Mouse (Mus musculus) frontal cortex, postnatal 25 days (tissue): ENCODE results near the gene Tex14.
"Not testable (repeated sequence)": the region's sequence is repeated elsewhere in the genome, so short reads cannot be mapped to it uniquely, and the experiment has no call there.

Experiments used
- DNase-seq, 2 experiments: peaks; one replicate each; pipeline ENCODE4 v3.0.0; 2022; ENCODE audit warnings: low spot score in 2 of 2

Tex14 gene

DNA sequence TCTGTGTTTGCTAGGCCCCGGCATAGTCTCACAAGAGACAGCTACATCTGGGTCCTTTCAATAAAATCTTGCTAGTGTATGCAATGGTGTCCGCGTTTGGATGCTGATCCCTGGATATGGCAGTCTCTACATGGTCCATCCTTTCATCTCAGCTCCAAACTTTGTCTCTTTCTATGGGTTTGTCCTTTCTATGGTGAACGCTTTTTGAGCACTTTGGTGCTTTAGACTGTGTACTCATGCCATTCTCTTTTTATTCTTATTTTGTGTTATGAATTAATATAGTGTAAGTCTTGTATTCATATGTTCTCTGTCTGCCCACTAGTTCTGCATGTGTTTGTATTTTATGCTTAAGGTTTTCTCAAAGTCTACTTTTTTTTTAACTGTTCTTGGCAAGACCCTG is 67.2 kb downstream of the Tex14 start:
- not testable (repeated sequence) for DNase-seq

DNA sequence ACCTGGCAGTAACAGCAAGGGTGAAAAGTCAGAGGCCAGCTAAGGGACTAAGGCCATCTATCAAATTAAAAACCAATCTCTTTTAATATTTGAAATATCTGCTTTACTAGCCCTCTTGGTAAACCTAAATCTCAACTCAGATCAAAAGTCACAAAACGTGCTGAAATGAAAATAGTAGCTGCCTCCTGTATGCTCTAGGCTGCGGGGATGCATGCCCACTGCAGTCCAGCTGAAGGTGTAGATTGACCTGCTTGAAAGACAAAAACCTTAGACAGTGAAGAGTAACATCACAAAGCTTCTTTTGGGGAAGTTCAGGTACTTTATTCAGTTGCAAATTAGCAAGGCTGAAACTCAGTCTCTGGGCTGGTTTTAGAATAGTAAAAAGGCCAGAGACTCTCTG is 74.3 kb downstream of the Tex14 start:
- not testable (repeated sequence) for DNase-seq

DNA sequence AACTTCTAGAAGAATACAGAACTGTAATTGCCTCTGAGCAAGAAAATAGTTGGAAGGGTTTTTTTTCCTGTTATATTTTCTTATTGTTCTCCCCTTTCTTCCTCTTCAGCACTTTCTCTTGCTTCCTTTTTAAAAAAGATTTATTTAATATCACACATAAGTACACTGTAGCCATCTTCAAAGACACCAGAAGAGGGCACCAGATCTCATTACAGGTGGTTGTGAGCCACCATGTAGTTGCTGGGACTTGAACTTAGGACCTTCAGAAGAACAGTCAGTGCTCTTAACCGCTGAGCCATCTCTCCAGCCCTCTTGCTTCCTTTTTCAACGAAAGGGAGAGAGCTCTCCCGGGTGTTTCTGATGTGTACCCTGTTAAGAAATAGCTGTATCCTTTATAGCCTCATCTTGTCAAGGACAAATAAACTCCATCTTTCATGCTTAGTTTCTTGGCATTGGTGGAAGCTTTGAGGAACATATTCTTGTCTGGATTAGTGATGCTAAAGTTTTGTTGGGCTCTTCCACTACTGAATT is 79.0 kb downstream of the Tex14 start:
- DNase-seq, result no peak

DNA sequence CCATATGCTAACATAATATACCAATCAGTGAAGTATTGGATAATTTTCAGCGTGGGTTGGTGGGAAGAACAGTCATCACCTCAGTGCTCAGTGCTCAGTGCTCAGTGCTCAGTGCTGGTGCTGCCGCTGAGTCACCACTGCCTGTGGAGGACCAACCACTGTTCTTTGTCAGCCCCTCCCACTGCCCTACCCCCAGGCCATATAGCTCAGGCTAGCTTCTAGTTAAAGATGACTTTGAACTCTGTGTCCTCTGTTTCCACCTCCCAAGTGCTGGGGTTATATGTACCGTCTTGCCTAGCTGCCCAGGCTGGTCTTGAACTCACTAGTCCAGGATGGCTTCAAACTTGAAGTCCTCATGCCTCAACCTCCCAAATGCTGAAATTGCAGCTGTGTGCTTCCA is 84.1 kb downstream of the Tex14 start:
- no peak for DNase-seq

DNA sequence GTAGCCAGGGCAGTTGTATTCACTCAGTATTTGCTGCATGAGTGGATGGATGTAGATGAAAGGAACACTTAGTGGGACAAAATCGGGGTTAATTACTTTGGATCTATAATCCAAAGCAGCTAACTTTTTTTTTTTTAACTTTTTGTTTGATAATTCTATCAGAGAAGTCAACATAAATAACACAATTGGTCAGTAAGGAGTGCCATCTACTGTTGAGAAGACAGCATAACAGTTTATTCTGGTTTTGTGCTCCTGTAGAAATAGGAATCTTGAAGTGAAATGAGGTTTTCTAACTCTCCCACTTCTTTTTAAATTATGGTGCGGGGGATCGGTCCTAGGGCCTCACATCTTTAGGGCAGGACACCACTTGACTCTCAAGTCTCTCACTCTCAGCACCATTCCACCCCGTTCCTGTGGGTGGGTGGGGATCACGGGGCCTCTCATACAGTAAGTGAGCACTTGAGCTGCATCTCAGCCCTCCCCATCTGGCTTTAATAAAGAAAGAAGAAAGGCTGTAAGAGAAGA is 99.9 kb downstream of the Tex14 start:
- no peak for DNase-seq

DNA sequence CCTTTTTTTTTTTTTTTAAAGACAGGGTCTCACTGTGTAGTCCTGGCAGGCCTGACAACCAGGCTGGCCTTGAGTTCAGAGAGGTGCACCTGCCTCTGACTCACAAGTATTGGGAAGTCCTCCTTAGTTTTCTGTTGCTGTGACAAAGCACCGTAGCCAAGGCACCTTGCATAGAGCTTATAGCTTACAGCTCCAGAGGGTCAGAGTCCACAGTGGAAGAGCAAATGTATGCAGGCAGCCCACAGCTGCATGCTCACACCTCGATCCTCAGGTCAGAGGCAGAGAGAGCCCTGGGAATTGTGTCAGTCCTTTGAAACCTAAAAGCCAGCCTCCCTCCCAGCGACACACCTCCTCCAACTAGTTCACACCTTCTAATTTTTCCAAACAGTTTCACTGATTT is 101.6 kb downstream of the Tex14 start:
- DNase-seq, result no peak

DNA sequence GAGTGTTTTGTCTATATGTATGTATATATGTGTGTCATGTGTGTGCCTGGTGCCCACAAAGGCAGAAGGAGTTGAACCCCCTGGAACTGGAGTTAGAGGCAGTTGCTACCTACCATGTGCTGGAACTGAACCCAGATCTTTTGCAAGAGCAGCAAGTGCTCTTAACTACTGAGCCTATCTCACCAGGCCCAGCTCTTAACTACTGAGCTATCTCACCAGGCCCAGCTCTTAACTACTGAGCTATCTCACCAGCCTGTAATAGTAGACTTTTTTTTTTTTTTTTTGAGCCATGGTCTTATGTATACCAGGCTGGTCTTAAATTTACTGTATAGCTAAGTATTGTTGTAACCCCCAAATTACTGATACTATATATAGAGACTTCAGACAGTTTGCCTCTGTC is 102.2 kb downstream of the Tex14 start:
- no peak for DNase-seq

DNA sequence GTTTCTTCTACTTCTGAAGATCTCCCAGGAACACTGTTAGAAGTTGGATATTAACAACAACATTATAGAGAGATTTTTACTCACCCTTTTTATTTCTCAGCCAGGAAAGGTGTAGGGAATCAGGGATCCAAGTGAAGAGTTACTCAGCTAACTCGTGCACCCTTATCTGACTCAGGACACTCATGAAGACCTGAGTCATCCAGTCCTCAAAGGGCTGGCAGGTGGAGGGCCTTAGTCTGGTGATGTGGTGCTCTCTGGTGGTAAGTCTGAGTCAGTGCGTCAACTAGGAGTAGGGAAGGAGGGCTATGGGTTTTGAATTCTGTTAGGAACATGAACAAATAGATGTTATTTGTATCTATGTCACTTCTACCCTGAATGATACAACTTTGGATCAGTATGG is 114.4 kb downstream of the Tex14 start:
- no peak for DNase-seq

DNA sequence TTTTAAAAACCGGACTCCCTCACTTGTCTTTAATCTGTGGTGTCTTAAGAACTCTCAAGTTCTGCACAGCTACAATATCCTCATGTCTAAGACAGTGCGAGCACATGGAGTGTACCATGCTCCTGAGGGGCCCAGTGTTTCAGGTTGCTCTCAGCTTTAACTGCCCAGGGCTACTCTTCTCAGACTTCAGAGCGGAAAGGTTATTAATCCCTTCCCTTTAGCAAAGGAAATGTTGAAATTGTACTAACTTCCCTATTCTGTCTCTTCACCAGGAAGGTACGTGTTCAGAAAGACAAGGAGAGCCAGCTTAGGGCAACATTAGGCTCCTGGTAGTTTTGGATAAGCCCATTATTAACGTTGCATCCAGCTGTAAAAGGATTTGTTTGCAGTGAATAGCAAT is 118.6 kb downstream of the Tex14 start:
- no peak for DNase-seq

DNA sequence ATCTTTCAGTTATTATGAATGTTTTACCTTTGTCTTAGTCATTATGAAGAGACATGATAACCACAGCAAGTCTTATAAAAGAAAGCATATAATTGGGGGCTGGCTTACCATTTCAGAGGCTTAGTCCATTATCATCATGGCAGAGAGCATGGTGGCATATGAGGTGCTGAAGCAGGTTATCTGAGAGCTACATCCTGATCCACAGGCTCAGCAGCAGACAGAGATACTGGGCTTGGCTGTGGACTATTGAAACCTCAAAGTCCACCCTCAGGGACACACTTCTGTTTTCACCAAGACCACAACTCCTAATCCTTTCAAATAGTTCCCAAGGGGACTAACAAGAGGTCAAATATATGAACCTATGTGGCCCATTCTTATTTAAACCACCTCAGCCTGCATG is 119.1 kb downstream of the Tex14 start:
- DNase-seq, result no peak

DNA sequence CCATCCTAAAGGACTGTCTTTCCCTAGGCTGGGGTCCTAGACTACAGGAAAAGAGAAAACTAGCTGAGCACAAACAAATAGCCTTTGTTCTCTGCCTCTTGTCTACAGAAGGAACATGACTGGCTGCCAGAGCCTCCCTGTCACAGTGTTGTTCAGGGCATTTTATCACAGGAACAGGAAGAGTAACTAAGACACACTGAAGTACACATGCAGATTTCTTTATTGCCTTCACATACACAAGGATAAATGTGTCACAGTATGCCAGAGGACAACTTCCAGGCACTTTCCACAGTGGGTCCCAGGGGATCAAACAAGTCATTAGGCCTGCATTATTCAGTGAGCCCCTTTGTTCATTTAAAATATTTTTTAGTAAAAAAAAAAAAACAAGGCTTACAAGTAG is 119.9 kb downstream of the Tex14 start:
- DNase-seq, result no peak

DNA sequence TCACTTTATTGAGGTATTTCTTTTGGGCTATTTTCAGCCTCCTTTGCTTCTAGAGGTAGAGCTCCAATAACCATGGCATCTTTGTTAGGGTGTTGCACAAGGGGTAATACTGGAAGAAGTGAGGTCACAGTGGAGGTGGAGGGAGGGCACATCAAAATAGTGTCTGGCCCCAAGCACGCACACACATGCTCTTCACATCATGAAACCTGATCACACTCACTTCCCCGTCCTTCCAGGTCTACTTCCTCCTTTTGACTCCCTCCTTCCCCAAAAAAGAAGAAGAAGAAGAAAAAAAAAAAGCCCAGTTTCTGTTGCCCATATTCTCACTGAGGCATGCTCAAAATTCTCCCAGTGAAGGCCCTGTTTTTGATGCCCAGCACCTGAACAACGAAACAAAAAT is 122.5 kb downstream of the Tex14 start:
- no peak for DNase-seq

DNA sequence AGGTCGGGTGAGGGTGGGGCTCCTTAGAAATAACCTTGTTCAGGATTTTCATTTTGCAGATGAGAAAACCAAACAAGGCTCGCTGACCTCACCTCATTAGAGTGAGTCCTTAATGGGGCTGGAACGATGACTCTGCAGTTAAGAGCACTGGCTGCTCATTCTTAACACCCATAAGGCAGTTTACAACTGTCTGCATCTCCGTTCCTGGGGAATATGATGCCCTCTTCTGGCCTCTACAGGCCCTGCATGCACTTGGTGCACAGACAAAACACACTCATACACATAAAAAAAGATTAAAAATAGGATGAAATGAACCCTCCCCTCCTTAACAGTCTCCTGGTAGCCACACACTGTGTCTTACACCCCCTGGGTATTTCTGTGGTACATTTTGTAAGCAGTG is 123.1 kb downstream of the Tex14 start:
- DNase-seq, result no peak

DNA sequence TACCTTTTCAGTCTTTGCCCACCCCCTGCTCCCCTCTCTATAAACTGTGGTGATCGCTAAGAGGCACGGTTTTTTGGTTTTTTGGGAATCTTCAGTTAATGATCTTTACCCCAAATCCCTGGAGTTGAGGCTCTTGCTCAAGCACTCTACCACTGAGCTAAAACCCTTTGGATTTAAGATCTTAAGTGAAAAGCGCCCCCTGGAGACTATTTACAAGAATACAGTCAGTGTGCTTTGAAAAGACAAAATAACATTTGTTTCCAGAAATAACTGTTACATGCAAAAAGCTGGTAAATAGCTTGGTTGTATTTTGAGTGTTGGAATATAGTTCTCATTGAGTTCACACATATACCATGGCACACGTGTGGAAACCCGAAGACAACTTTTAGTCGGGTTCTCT is 126.8 kb downstream of the Tex14 start:
- DNase-seq, result no peak

DNA sequence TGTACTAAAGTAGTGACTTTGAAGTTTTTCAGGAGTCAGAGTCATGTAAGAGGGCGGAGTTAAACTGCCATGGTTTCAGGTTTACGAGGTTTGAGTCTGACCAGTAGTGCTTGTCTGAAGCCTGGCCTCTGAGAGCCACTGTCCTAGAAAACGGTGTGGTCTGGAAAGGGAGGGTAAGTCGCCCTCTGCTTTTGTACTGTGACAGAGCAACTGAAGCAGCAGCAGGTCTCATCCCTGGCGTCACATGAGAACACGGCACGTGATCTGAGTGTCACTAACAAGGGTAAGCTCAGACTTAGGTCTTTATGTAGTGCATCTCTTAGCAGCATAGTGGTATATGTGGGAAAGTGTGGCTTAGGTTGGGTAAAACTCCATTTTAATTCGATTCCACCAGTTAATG is 137.4 kb downstream of the Tex14 start:
- no peak for DNase-seq

DNA sequence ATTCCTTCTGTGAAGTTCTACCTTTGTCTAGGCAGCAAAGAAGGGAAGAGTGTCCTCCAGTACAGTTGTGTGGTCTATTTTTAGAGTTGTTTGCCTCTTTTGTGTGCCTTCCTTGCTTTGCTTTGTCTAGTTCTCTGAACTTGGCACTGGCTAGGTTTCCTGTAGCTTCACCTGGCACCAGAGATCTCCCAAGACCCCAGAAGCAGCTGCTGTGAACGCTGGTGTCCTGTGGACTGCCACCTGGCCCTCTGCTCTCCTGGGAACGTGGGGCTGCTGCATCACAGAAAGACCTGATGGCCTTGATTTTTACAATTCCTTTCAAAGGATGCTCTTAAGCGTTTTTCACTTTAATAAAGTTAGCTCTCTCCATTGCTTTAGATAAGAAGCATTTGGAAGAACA is 138.0 kb downstream of the Tex14 start:
- DNase-seq, result no peak

DNA sequence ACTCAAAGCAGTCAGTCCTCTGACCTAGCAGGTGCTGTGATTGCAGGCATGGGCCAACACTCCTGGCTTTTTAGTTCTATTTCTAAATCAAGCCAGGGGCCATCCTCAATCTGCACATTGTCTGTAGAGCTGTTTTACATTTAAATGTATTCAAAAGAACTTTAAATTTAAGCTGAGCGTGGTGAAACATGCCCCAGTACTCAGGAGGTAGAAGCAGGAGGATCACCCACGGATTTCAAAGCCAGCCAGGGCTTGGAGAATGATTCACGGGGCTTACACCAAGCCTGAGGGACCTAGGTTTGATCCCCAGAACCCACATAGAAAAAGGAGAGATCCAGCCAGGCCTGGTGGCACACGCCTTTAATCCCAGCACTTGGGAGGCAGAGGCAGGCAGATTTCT is 148.5 kb downstream of the Tex14 start:
- no peak for DNase-seq

DNA sequence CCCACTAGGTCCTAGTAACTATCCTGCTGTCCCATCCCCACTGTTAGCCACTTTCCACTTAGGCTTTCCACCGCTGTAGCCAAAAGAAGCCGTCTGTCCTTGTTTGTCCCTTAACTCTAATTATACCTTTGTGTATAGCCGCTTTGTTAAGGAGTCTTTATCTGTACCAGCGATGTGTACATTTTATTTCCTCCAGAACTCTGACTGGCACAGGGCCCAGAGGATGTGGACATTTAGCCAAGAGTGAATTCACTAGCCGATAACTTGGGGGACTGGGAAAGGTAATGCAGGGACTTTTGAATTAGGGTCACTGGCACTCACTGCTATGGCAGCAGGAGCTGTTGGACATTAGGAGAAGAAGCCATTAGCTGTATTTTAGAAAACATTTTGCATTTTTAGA is 149.5 kb downstream of the Tex14 start:
- DNase-seq, result no peak

DNA sequence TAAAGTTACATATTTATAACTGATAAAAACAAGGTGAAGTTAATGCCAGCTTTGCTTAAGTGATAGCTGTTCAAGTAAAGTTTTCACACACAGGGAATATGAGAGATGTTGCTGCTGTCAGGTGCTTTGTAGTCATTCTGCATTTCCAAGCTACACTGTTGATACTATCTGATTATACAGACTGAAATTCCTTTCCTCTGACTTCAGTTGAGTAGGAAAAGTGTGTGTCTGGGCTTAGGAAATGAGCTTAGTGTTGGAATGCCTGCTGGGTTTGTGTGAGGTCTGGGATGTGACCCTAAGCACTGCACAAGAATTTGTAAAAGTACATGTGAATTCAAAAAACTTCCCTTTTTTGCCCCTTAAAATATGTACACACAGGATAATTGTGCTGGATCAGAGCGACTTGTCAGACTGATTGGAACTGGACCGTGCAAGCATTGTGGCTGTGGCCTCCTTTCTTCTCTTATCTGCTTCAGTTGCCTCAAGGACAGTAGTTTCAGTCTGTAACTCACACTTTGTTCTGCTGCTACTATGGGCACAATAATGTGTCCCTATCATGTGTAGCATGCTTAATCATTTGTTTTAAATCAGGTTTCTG is 150.3 kb downstream of the Tex14 start:
- DNase-seq, result no peak

DNA sequence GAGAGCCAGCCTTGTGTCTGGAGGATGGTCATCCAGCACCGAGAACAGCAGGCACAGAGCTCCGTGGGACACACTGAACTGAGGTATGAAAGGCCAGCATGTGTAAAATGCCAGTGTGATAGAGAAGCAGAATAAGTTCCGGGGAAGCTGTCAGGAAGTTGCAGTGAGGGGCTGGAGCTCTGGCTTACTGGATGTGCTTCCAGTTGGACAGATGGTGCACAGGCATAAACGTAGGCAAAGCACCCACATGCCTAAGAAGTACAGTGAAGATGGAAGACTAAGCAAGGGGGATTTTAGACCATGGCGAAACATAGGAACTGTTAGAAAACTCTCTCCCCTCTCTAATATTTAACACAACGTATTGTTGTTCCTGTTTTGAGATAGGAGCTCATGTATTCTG is 156.3 kb downstream of the Tex14 start:
- DNase-seq, result no peak

DNA sequence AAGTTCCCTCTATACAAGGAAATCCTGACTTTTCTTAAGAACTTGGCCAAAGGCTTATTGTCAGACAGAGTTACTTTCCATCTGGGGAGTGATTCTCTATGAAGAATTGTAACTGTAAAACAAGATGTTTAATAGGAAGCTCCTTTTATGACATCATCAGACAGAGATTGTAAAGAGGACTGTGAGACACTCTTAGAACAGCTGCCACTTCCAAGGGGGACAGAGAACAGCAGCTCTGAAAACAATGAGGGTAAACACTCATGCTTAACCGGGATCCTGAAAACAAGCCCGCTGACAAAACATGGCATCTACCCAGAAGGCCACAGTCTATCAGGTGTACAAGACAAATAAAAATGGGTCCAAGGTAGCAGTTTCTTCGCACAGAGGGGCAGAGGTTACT is 161.6 kb downstream of the Tex14 start, which contains the start of gene Gm11492:
Gene Gm11492 (plus strand): TSS at position 153 of the 400 bp plus-strand sequence.
- DNase-seq, result no peak

DNA sequence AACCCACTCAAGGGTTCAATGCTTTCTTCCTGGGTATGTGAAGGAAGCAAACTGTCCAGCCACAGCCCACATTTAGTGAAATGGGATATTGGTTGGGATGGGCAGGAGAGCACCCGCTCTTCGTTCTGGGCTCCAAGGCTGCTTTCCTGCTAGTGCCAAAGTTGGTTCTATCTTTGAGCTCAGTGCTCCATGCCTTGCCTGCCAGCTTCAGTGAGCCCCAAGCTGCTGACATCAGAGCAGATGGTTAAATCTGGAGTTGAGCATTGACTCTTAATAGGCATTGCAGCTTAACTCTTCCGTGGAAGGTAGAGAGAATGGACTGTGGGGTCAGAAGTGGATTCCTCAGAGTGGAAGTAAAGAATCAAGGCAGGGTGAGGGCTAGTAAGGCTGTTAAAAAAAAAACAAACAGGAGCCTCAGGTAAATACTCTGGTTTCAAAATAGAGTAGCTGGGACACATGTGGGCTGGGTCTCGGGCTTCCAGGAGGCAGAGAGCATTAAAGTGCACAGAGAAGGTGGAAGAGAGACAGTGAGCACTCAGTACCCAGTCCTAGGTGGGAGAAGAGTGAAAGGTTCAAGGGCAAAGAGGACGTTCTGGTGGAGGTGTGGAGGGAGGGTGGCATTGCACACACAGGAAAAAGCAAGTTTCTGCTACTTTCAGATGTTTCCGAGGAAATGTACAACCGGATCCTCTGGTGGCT is 163.5 kb downstream of the Tex14 start, which contains the start of gene Sept4:
Gene Sept4 (plus strand): TSS at position 649 of the 699 bp plus-strand sequence.
- DNase-seq, result no peak

DNA sequence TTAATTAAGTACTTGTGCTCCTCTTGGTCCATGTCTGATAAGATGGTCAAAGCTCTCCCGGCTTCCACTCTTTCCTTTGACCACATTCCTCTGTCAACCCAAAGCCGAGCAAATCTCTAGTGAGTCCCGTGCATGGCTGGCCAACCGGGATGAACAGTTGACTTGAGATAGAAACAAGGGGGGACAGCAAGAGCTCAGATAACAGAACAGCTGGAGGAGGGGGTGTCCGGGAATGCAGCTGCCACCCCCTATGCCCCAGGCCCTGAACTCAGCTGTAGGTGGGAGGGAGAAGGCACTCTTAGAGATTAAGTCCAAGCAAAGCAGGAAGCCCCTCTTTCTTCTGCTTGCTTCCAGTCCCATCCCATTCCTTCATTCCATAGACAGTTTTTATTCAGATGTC is 165.9 kb downstream of the Tex14 start:
- DNase-seq, result no peak
